ENCODE assay signal across 23 mouse cellular contexts in the genomic region with DNA sequence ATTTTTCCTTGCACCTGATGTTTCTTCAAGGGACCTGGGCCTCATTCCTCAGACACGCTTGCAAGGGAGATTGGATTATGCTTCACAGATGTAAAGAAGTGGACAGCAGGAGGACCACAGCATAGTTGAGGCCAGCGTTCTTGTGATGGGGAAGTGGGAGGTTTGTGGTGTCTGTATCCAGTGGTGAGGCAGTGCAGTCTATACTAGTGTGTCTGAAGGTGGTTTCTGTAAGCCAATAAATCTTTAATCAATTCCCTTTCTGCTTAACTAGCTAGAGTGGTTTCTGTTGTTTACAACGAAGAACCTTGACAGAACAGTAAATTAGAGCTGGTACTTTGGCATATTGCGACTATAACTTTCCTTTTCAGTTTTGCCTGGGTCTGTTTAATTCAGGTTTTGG. TPM values are rescaled to one million over a fixed set of nuclear protein-coding genes. Genes with fewer than 3 reads are reported as not detected.
DNase-seq lines count a peak whose midpoint lies in the region; ATAC-seq and TF ChIP-seq lines count a peak whose summit lies in the region.
"Had no signal": no experiment of that assay in that cellular context is flagged by ENCODE, and none has a peak within 500 bp of the region (broad histone marks: within the 10 kb centered on the region; RNA-seq: fewer than 3 reads in every experiment).

No protein-coding gene starts in this region.

- H3K4me3 ChIP-seq in layer of hippocampus, adult 2 months: no peak overlapping the region
- no peak overlapping the region for H3K4me3 ChIP-seq in limb, embryonic 11.5 days (ENCODE audit: low read depth, low read length)
- no peak overlapping the region for H3K4me3 ChIP-seq in limb, embryonic 10.5 days
- no peak overlapping the region for H3K4me3 ChIP-seq in neural tube, embryonic 14.5 days (ENCODE audit: low read depth, low read length)
- no peak overlapping the region for H3K4me3 ChIP-seq in neural tube, embryonic 15.5 days (replicated peaks)

- DNase-seq in layer of hippocampus, adult 2 months (ENCODE audit: low spot score in 2 of 2): no peak
- no peak for DNase-seq in layer of hippocampus, adult 18-20 months (ENCODE audit: low spot score in 2 of 2)
- DNase-seq in limb, embryonic 11.5 days (ENCODE audit: low spot score): peak; percentile 9
- no peak for DNase-seq in limb, embryonic 10.5 days (ENCODE audit: low spot score)
- DNase-seq in neural tube, embryonic 10.5 days (ENCODE audit: extremely low spot score, low spot score): no peak
- DNase-seq in kidney, postnatal 36 days: no peak
- DNase-seq: adrenal gland, adult 2 months; adrenal gland, adult 8-10 months; adrenal gland, postnatal 10 days; adrenal gland, postnatal 14 days; adrenal gland, postnatal 25 days; adrenal gland, postnatal 36 days; B cell, adult 2 months; cerebellum, adult 11 months; cerebellum, adult 11-12 months had no signal

- no peaks in the 10 kb centered on the region for H3K4me1 ChIP-seq in limb, embryonic 11.5 days (ENCODE audit: control insufficient read depth, insufficient read depth, low read length)
- H3K4me1 ChIP-seq in limb, embryonic 10.5 days: 0 out of 2 replicates have a peak, but pooled peaks cover 3% of the 10 kb centered on the region
- no peaks in the 10 kb centered on the region for H3K4me1 ChIP-seq in neural tube, embryonic 14.5 days (ENCODE audit: control insufficient read depth, insufficient read depth, low read length)
- H3K4me1 ChIP-seq in neural tube, embryonic 15.5 days: no peaks in the 10 kb centered on the region

- TF ChIP-seq CTCF in layer of hippocampus, adult 2 months (conservative IDR thresholded peaks at IDR 0.05): no peak

- peak overlapping the region; percentile 61; the same call in 1 of the 2 replicates for H3K27ac ChIP-seq in layer of hippocampus, adult 2 months
- H3K27ac ChIP-seq in limb, embryonic 11.5 days (replicated peaks; ENCODE audit: low read depth, low read length): no peak overlapping the region
- H3K27ac ChIP-seq in limb, embryonic 10.5 days: no peak overlapping the region
- no peak overlapping the region for H3K27ac ChIP-seq in neural tube, embryonic 14.5 days (ENCODE audit: low read depth, low read length)
- no peak overlapping the region for H3K27ac ChIP-seq in neural tube, embryonic 15.5 days (replicated peaks)

- no peaks in the 10 kb centered on the region for H3K27me3 ChIP-seq in limb, embryonic 11.5 days (ENCODE audit: control insufficient read depth, insufficient read depth, low read length)
- H3K27me3 ChIP-seq in limb, embryonic 10.5 days (ENCODE audit: low read depth, poor library complexity, severe bottlenecking): no peaks in the 10 kb centered on the region
- H3K27me3 ChIP-seq in neural tube, embryonic 14.5 days (ENCODE audit: control insufficient read depth, insufficient read depth, low read length): no peaks in the 10 kb centered on the region
- no peaks in the 10 kb centered on the region for H3K27me3 ChIP-seq in neural tube, embryonic 15.5 days (replicated peaks)
- H3K27me3 ChIP-seq: CH12.LX had no signal

- no peaks in the 10 kb centered on the region for H3K9me3 ChIP-seq in limb, embryonic 11.5 days (ENCODE audit: control insufficient read depth, low read length)
- no peaks in the 10 kb centered on the region for H3K9me3 ChIP-seq in limb, embryonic 10.5 days (replicated peaks)
- H3K9me3 ChIP-seq in neural tube, embryonic 14.5 days (ENCODE audit: control insufficient read depth, low read length): no peaks in the 10 kb centered on the region
- no peaks in the 10 kb centered on the region for H3K9me3 ChIP-seq in neural tube, embryonic 15.5 days (replicated peaks)
- H3K9me3 ChIP-seq: G1E had no signal

- no peak for ATAC-seq in limb, embryonic 11.5 days (ENCODE audit: insufficient number of reproducible peaks, low FRiP score, low TSS enrichment, low read depth)
- peak; percentile 69; the same call in 1 of the 2 replicates for ATAC-seq in neural tube, embryonic 14.5 days (ENCODE audit: low read depth)
- ATAC-seq in neural tube, embryonic 15.5 days (ENCODE audit: low FRiP score): peak; percentile 59; the same call in 1 of the 2 replicates
- ATAC-seq: activated CD4-positive, CD25-positive, alpha-beta regulatory T cell, adult 4 months; CD4-positive, CD25-positive, alpha-beta regulatory T cell, adult 4 months; Patski had no signal

- no peak overlapping the region for H3K4me2 ChIP-seq in limb, embryonic 11.5 days (ENCODE audit: low read depth, severe bottlenecking)
- no peak overlapping the region for H3K4me2 ChIP-seq in neural tube, embryonic 14.5 days (ENCODE audit: low read depth, low read length)
- H3K4me2 ChIP-seq in neural tube, embryonic 15.5 days: no peak overlapping the region

- H3K36me3 ChIP-seq in limb, embryonic 11.5 days (ENCODE audit: control insufficient read depth, insufficient read depth, low read length): no peaks in the 10 kb centered on the region
- H3K36me3 ChIP-seq in limb, embryonic 10.5 days: no peaks in the 10 kb centered on the region
- no peaks in the 10 kb centered on the region for H3K36me3 ChIP-seq in neural tube, embryonic 14.5 days (ENCODE audit: control insufficient read depth, insufficient read depth, low read length)
- no peaks in the 10 kb centered on the region for H3K36me3 ChIP-seq in neural tube, embryonic 15.5 days
- H3K36me3 ChIP-seq: G1E had no signal

- 59% methylated on average over 4 of the region's 4 CpGs for WGBS in limb, embryonic 11.5 days
- WGBS in limb, embryonic 10.5 days: 70% methylated on average over 4 of the region's 4 CpGs
- WGBS in neural tube, embryonic 14.5 days: 67% methylated on average over 4 of the region's 4 CpGs
- 64% methylated on average over 4 of the region's 4 CpGs for WGBS in neural tube, embryonic 15.5 days

- H3K9ac ChIP-seq in limb, embryonic 11.5 days (ENCODE audit: low read length): no peak overlapping the region
- no peak overlapping the region for H3K9ac ChIP-seq in neural tube, embryonic 14.5 days (replicated peaks; ENCODE audit: low read depth, low read length)
- no peak overlapping the region for H3K9ac ChIP-seq in neural tube, embryonic 15.5 days (replicated peaks)

RNA-seq across cellular contexts. Expression of a gene that starts 15.6 kb away (rescaled TPM):
- total RNA-seq in layer of hippocampus, adult 2 months (2021): 1 to 10 TPM; 2.0 to 2.8 TPM
- total RNA-seq in layer of hippocampus, adult 18-20 months (2021): 1 to 10 TPM; 2.9 to 3.9 TPM
- polyA plus RNA-seq in limb, embryonic 11.5 days (2014; fragmentation: Nextera tagmentation; extraction: Ambion mirVana): 1.2 and 1.3 TPM in 2 replicates
- polyA plus RNA-seq in limb, embryonic 10.5 days (2016; fragmentation: Nextera tagmentation; extraction: Ambion mirVana): 1.6 and 1.8 TPM in 2 replicates
- polyA plus RNA-seq in neural tube, embryonic 14.5 days (2014; fragmentation: Nextera tagmentation; extraction: Ambion mirVana): 0.83 and 1.1 TPM in 2 replicates
- 0.84 and 1.2 TPM in 2 replicates for polyA plus RNA-seq in neural tube, embryonic 15.5 days (2015; fragmentation: Nextera tagmentation; extraction: Ambion mirVana)
- total RNA-seq: CH12.LX, G1E, MEL had no signal
- polyA plus RNA-seq: activated CD4-positive, CD25-positive, alpha-beta regulatory T cell, adult 4 months; G1E; Patski had no signal
